Mouse (Mus musculus) heart, postnatal 0 days (tissue): ENCODE measurements at regions not wholly inside any gene's neighbourhood (a gene's known extent, or its start where the extent isn't known, plus 50 kb on each side); places are given as distances from the start of the nearest gene placed in this dataset.

Experiments used
- CTCF ChIP-seq: IDR thresholded peaks from 2 replicates; pipeline ENCODE4 v1.5.1; 2016; ENCODE audit warnings: antibody characterized with exemption, control low read depth, low read depth
- EP300 ChIP-seq: IDR thresholded peaks from 2 replicates; pipeline ENCODE4 v1.6.1; 2016; ENCODE audit warnings: antibody characterized with exemption, low read depth

DNA sequence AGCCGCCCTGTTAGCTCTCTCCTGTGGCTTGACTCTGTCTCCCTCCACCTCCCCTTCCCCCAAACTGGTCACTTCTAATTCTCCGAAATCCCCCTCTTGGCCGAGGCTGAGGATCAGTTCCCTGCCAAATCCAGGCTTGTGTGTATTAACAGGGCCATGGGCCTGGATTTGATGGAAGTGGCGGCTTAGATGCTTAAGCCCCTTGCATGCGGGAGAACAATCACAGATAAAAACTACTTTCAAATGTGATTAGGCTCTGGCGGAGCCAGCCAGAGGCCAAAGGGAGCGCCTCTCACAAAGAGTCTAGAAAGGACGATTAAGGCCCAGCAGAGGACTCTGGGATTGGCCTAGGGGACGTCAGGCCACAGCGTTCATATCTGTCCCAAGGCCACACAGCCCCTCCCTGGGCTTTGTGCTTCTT lies 89.9 kb downstream of the Rps15a start:
- TF ChIP-seq CTCF, result no peak
- no peak for TF ChIP-seq EP300
